Mouse (Mus musculus) midbrain, embryonic 14.5 days (tissue): ENCODE measurements at regions not wholly inside any gene's neighbourhood (a gene's known extent, or its start where the extent isn't known, plus 50 kb on each side); places are given as distances from the start of the nearest gene placed in this dataset.
A peak's percentile ranks its signal among the peaks of the same experiment; 100 is the strongest.

Experiments
- ATAC-seq: fragments of 200-750 bp; cut with Nextera tagmentation; 2 replicates; pipeline ENCODE4 v1.8.0; 2017; ENCODE audit warnings: moderate number of reproducible peaks, moderate library complexity; ENCODE audit not compliant: low FRiP score, low TSS enrichment
- DNase-seq: peaks from one replicate; pipeline ENCODE4 v3.0.0-alpha.2; 2015
- H3K27ac ChIP-seq: fragments of 300-500 bp; sonication (generic); replicated peaks from 2 replicates; pipeline ENCODE4 v1.5.1; 2014; ENCODE audit warnings: mild to moderate bottlenecking, low read depth, low read length, moderate library complexity
- H3K27me3 ChIP-seq: fragments of 300-500 bp; sonication (generic); 2 replicates; pipeline ENCODE4 v1.6.1; 2014; ENCODE audit warnings: low read length, control low read depth, mixed read lengths; ENCODE audit not compliant: control insufficient read depth, insufficient read depth
- H3K36me3 ChIP-seq: fragments of 300-500 bp; sonication (generic); 2 replicates; pipeline ENCODE4 v1.6.1; 2014; ENCODE audit warnings: low read length, control low read depth; ENCODE audit not compliant: control insufficient read depth, insufficient read depth
- H3K4me1 ChIP-seq: fragments of 300-500 bp; sonication (generic); 2 replicates; pipeline ENCODE4 v1.6.1; 2014; ENCODE audit warnings: mild to moderate bottlenecking, antibody characterized with exemption, low read length, control low read depth; ENCODE audit not compliant: control insufficient read depth, insufficient read depth
- H3K4me2 ChIP-seq: fragments of 300-500 bp; sonication (generic); 2 replicates; pipeline ENCODE4 v1.6.1; 2014; ENCODE audit warnings: mild to moderate bottlenecking, low read length, moderate library complexity
- H3K4me3 ChIP-seq: fragments of 300-500 bp; sonication (generic); replicated peaks from 2 replicates; pipeline ENCODE4 v1.5.1; 2014; ENCODE audit warnings: low read depth, low read length
- H3K9ac ChIP-seq: fragments of 300-500 bp; sonication (generic); replicated peaks from 2 replicates; pipeline ENCODE4 v1.6.1; 2014; ENCODE audit warnings: mild to moderate bottlenecking, low read length, moderate library complexity
- H3K9me3 ChIP-seq: fragments of 300-500 bp; sonication (generic); 2 replicates; pipeline ENCODE4 v1.6.1; 2016; ENCODE audit warnings: low read length, control low read depth, mixed read lengths; ENCODE audit not compliant: control insufficient read depth
- WGBS: fragments of 180-500 bp; shearing (Covaris S2); extraction: QIAGEN DNeasy Blood & Tissue Kit; methylation state at CpG from one replicate; pipeline ENCODE4 v1.1.7; 2014; 5-methylcytosine and 5-hydroxymethylcytosine counted together

DNA sequence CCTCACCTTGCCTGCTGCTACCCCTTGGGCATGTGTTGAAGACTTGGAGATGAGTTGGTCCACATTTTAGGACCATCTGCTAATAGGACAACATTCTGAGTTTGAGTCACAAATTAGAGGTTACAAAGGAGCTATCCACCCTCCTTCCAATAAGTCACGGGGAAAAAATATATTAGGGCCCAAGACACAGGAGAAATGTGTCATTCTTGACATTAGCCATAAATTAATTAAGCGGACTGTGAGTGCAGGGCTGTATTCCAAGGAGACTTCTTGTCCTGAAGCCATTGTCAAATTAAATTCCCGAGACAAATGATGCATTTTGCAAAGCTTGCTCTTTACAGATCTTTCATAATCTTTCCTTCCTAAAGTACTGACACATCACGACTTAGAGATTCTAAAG, 79.2 kb downstream of the 1700020N01Rik start:
- H3K4me2 ChIP-seq, result no peak overlapping the region

DNA sequence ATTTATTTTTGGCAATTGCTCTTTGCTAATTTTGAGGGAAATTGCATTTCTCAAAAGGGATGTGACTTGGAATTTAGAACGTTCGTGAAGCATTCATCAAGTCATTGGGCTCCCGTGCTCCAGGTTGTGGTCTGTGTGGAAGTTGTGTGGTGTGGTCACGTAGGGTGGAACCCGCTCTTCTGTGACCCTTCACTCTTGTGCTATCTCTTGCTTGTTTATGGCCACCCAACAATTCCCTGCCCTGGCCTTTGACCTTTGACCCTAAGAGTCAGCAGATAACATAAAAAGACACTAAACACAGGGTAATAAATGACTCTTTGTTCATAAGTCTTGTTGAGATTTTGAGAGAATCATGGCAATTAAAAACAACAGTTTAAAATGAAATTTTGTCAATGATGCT, 79.7 kb downstream of the 1700020N01Rik start:
- Histone ChIP-seq H3K4me3 (no peak overlapping the region), H3K9me3 (no peaks in the 10 kb centered on the region), H3K4me1 (no peaks in the 10 kb centered on the region), H3K27ac (no peak overlapping the region), H3K4me2 (no peak overlapping the region), H3K36me3 (no peaks in the 10 kb centered on the region), H3K27me3 (no peaks in the 10 kb centered on the region), H3K9ac (no peak overlapping the region)
- no peak for ATAC-seq
- WGBS, result 84% methylated on average over 5 of the region's 5 CpGs
- DNase-seq, result no peak

More for the DNA sequence above, 79.2 kb downstream of the 1700020N01Rik start:
- Histone ChIP-seq H3K36me3 (no peaks in the 10 kb centered on the region), H3K9ac (no peak overlapping the region), H3K9me3 (no peaks in the 10 kb centered on the region), H3K27ac (no peak overlapping the region), H3K4me3 (no peak overlapping the region), H3K4me1 (no peaks in the 10 kb centered on the region), H3K27me3 (no peaks in the 10 kb centered on the region)
- DNase-seq (peak; percentile 23), ATAC-seq (no peak)
- 76% methylated on average over 4 of the region's 4 CpGs for WGBS

DNA sequence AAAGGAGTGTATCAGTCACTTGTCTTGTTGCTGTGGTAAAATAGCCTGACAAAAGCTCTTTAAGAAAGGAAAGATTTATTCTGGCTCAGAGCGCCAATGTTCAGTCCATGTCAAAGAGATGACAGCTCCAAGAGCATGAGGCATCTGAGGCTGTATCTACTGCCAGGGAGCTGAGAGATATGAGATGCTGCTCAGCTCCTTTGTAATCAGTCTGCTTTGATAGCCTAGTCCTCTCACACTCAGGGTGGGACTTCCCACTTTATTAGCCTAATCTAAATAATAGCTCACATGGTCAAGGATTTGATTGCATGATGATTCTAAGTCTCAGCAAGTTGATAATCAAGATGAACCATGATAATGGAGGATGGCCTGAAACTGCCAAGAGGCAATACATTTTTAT, 80.9 kb downstream of the 1700020N01Rik start:
- H3K27me3 ChIP-seq, result no peaks in the 10 kb centered on the region
- WGBS, result 80% methylated on average over 1 of the region's 1 CpGs
- H3K9me3 ChIP-seq, result no peaks in the 10 kb centered on the region
- H3K27ac ChIP-seq, result no peak overlapping the region
- ATAC-seq, result no peak
- H3K4me2 ChIP-seq, result no peak overlapping the region
- no peak for DNase-seq
- H3K4me3 ChIP-seq, result no peak overlapping the region
- no peak overlapping the region for H3K9ac ChIP-seq
- H3K4me1 ChIP-seq, result no peaks in the 10 kb centered on the region
- no peaks in the 10 kb centered on the region for H3K36me3 ChIP-seq

DNA sequence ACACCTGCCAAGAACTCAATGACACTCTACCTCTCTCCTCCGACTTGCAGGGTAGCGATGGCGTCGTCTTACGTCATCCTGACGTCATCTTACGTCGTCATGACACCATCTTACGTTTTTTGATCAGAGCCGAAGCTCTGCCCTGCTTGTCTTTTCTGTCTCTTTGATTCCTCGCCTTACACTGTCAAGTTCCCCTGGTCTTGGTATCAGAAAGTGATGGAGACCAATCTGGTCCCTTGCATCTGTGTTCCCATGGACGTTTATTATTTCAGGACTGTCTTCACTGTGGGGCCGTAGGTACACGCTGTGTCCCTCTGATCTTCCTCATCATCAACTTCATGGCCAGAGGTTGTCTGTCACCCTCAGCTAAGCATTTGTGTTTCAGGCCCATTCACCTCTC, 82.8 kb downstream of the 1700020N01Rik start:
- Histone ChIP-seq H3K9ac (no peak overlapping the region), H3K27me3 (no peaks in the 10 kb centered on the region), H3K36me3 (no peaks in the 10 kb centered on the region), H3K4me3 (no peak overlapping the region), H3K27ac (no peak overlapping the region), H3K4me2 (no peak overlapping the region), H3K9me3 (no peaks in the 10 kb centered on the region), H3K4me1 (0 out of 2 replicates have a peak, but pooled peaks cover 3% of the 10 kb centered on the region)
- DNase-seq (no peak), ATAC-seq (no peak)
- WGBS, result 95% methylated on average over 14 of the region's 14 CpGs

DNA sequence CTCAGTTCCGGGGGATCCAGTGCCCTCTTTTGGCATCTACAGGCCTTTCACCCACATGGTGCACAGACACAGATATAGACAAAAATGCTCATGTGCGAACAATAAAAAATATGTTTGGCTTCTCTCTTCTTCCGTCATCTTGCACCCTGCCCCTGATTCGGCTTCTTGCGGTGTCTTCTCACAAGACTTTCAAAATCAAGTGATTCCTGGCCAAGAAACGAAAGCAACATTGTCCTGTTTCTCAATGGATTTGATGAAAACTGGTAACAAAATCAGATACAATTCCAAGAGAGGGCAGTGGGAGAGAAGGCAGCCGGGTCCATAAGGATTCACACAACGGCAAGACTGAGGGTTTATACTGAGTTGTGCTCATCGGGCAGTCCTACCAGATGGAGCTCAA, 85.0 kb downstream of the 1700020N01Rik start:
- no peaks in the 10 kb centered on the region for H3K27me3 ChIP-seq
- no peaks in the 10 kb centered on the region for H3K9me3 ChIP-seq
- H3K9ac ChIP-seq, result no peak overlapping the region
- no peak overlapping the region for H3K27ac ChIP-seq
- H3K4me3 ChIP-seq, result no peak overlapping the region
- no peak overlapping the region for H3K4me2 ChIP-seq
- H3K36me3 ChIP-seq, result no peaks in the 10 kb centered on the region
- WGBS, result 96% methylated on average over 9 of the region's 9 CpGs
- DNase-seq (no peak), ATAC-seq (no peak)
- H3K4me1 ChIP-seq, result 0 out of 2 replicates have a peak, but pooled peaks cover 7% of the 10 kb centered on the region

DNA sequence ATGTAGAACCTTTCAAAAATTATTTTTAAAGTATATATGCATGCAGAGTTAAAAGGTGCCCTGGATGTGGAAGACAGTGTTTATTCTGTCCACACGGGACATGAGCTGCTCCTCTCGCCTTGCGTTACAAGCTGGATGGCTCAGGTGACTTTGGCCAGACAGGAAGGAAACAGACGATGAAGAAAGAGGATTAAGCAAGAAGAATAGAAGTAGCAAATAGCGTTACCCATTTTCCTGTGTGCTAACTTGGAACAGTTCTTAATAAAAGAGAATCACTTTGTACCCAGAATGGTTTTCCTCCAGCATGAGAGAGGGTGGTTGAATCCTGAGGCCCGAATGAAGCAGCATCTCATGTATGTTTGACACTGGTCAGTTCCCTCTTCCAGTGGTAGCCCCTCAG, 85.4 kb downstream of the 1700020N01Rik start:
- WGBS, result 92% methylated on average over 6 of the region's 6 CpGs
- ATAC-seq, result no peak
- H3K36me3 ChIP-seq, result no peaks in the 10 kb centered on the region

DNA sequence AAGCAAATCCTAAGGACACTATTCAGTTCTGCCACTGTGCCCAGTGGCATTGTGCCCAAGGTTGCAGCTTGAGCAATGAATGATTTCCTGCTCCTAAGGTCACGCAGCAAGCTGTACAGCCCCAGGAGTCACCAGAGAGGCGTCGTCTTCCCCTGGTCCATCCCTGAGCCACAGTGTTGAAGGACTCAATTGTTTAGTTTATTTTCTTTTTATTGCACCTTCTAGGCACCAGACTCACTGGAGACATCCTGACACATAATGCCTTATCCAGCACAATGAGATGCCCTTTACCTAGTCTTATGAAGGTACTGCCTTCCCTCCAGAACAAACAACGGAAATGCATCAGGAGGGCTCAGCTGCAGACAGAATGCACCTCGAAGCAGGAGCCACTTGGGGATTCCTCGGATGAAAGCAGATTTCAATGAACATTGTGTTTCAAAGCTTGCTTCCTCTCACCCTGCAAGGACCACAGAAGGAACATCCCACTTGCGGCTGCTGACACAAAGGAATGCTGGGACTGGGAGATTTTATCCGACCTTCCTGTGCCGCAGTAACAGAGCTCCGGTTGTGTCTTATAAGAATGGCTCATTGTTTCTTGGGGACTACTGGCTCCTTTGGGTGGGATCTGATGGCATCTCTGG, 86.0 kb downstream of the 1700020N01Rik start:
- WGBS, result 71% methylated on average over 10 of the region's 10 CpGs
- no peaks in the 10 kb centered on the region for H3K36me3 ChIP-seq
- H3K4me3 ChIP-seq, result no peak overlapping the region
- no peak overlapping the region for H3K9ac ChIP-seq
- 0 out of 2 replicates have a peak, but pooled peaks cover 7% of the 10 kb centered on the region for H3K4me1 ChIP-seq
- ATAC-seq (no peak), DNase-seq (no peak)
- H3K27ac ChIP-seq, result no peak overlapping the region
- H3K9me3 ChIP-seq, result no peaks in the 10 kb centered on the region
- H3K27me3 ChIP-seq, result no peaks in the 10 kb centered on the region
- H3K4me2 ChIP-seq, result no peak overlapping the region

More for the DNA sequence above, 85.4 kb downstream of the 1700020N01Rik start:
- no peak for DNase-seq
- Histone ChIP-seq H3K27me3 (no peaks in the 10 kb centered on the region), H3K4me3 (no peak overlapping the region), H3K27ac (no peak overlapping the region), H3K9me3 (no peaks in the 10 kb centered on the region), H3K4me2 (no peak overlapping the region), H3K4me1 (0 out of 2 replicates have a peak, but pooled peaks cover 7% of the 10 kb centered on the region), H3K9ac (no peak overlapping the region)

DNA sequence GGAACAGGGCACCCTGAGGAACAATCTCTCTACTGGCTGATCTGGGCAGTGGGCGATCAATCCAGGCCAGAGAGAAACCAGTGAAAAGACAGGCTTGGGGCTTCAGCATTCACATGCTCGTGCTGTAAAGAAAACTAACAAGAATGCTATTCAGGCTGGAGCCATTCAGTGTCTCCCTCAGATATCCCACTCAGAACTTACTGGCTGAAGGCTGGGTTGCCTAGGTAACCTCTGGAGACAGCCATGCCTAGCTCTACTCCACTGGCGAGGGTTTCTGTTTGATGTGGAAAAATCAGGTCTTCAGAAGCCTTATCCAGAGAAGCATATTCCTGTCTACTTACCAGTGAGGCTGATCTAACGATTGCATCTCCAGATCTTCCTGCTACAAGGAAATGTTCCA, 87.8 kb downstream of the 1700020N01Rik start:
- ATAC-seq (no peak), DNase-seq (peak; percentile 67)
- Histone ChIP-seq H3K27ac (no peak overlapping the region), H3K4me2 (no peak overlapping the region), H3K36me3 (no peaks in the 10 kb centered on the region), H3K4me1 (peaks cover 11% of the 10 kb centered on the region; the same call in 1 of the 2 replicates), H3K27me3 (no peaks in the 10 kb centered on the region), H3K9ac (no peak overlapping the region), H3K9me3 (no peaks in the 10 kb centered on the region), H3K4me3 (no peak overlapping the region)
- 20% methylated on average over 4 of the region's 4 CpGs for WGBS

DNA sequence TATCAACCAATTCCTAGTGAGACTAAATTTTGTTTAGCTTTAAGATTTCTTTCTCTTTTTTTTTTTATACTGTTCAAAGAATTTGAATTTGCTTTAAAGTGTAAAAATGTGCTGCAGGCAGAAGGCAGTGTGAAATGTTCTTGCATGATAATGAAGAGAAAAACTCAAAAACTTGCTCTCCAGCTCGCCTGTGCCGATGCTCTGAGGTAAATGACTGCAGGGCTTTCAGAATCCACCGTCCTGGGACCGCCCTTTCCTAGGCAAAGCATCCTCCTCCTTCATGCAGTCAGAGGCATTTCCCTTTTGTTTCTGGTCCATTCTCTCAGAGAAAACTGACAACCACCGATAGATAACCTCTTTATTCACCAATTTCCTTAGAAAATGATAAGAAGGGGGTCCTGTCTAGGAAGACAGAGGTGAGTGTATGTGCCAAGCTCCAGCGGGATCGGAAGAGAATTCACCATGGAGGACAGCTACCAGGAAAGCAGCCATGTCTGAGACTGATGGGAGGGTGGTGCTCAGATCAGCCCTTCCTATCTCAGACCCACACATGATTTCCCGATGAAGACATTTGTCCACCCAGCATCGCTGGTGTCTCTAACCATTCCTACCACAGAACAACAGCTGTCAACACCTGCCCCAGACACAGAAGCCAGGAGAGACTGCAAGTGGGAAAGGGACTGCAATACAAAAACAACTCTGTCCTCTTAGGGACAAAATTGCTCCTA, 91.5 kb downstream of the 1700020N01Rik start:
- no peak for ATAC-seq
- 52% methylated on average over 9 of the region's 9 CpGs for WGBS
- peak overlapping the region; percentile 43 for H3K27ac ChIP-seq

More for the DNA sequence above, 91.5 kb downstream of the 1700020N01Rik start:
- H3K9ac ChIP-seq, result no peak overlapping the region
- peak; percentile 59 for DNase-seq
- no peaks in the 10 kb centered on the region for H3K27me3 ChIP-seq
- no peaks in the 10 kb centered on the region for H3K36me3 ChIP-seq
- no peak overlapping the region for H3K4me3 ChIP-seq
- no peak overlapping the region for H3K4me2 ChIP-seq
- peaks cover 15% of the 10 kb centered on the region; the same call in 1 of the 2 replicates for H3K4me1 ChIP-seq
- H3K9me3 ChIP-seq, result no peaks in the 10 kb centered on the region
